Mouse (Mus musculus) left cerebral cortex, postnatal 4 days (tissue): Measurements from ENCODE around the gene Ifi27. TPM values are rescaled to one million over a fixed set of nuclear protein-coding genes. Genes with fewer than 3 reads are reported as not detected.
"Not testable (repeated sequence)": the region's sequence is repeated elsewhere in the genome, so short reads cannot be mapped to it uniquely, and the experiment has no call there.

Experiments
- DNase-seq: peaks from one replicate; pipeline ENCODE4 v3.0.0-alpha.2; 2022
- intact Hi-C: fragments of 180-260 bp; cut with DNase I; formaldehyde crosslinking; loops from one replicate; pipeline ENCODE4 v1.15.1; 2025
- total RNA-seq, 2 experiments: library from RNA; stranded (reverse); gene quantifications; 2 replicates each; pipeline ENCODE4 v1.2.3; 2021

Ifi27 gene
- 10 to 100 TPM; 19.2 to 23.7 TPM for total RNA-seq

- no peak for DNase-seq
- intact Hi-C loops: no loop called here
Observed at GRCm38 (mm10) chr12:103433986-103434731, at the start of gene Ifi27. Gene Ifi27, plus strand, starts transcription at chr12:103434211.

GRCm38 (mm10) chr12:103388505-103389347 lies 45.3 kb upstream of the Ifi27 start, which contains the start of gene Otub2:
Gene Otub2, plus strand, starts transcription at chr12:103388682.
- intact Hi-C loops: no loop called here
- peak; percentile 97 for DNase-seq

- no peak for DNase-seq
- intact Hi-C loops: no loop called here
Observed at GRCm38 (mm10) chr12:103389348-103389727, 44.7 kb upstream of the Ifi27 start.

- DNase-seq: no peak
- intact Hi-C loops: no loop called here
Observed at GRCm38 (mm10) chr12:103389982-103390381, 44.0 kb upstream of the Ifi27 start.

GRCm38 (mm10) chr12:103391098-103391497 lies 42.9 kb upstream of the Ifi27 start:
- no peak for DNase-seq
- intact Hi-C loops: no loop called here

- intact Hi-C loops: no loop called here
- no peak for DNase-seq
Observed at GRCm38 (mm10) chr12:103393528-103393927, 40.5 kb upstream of the Ifi27 start.

- intact Hi-C loops: no loop called here
- DNase-seq: no peak
Observed at GRCm38 (mm10) chr12:103395486-103396275, 38.3 kb upstream of the Ifi27 start.

GRCm38 (mm10) chr12:103396751-103397150 lies 37.3 kb upstream of the Ifi27 start:
- intact Hi-C loops: no loop called here
- DNase-seq: no peak

GRCm38 (mm10) chr12:103404131-103404530 lies 29.9 kb upstream of the Ifi27 start:
- DNase-seq: no peak
- intact Hi-C loops: no loop called here

GRCm38 (mm10) chr12:103407720-103408119 lies 26.3 kb upstream of the Ifi27 start, which contains the start of gene 9330161L09Rik:
Gene 9330161L09Rik, minus strand, starts transcription at chr12:103407820.
- intact Hi-C loops: no loop called here
- no peak for DNase-seq

GRCm38 (mm10) chr12:103408144-103408543 lies 25.9 kb upstream of the Ifi27 start:
- no peak for DNase-seq
- intact Hi-C loops: no loop called here

- intact Hi-C loops: loop anchor here (5.0 kb wide), 1 partner anchor 217 kb away; no protein-coding TSS in a partner anchor
- no peak for DNase-seq
Observed at GRCm38 (mm10) chr12:103425016-103425728, 8.8 kb upstream of the Ifi27 start.

- peak; percentile 98 for DNase-seq
- intact Hi-C loops: loop anchor here (2.0 to 5.0 kb wide), 2 partner anchors 67 to 216 kb away; no protein-coding TSS in a partner anchor
Observed at GRCm38 (mm10) chr12:103425729-103426470, 8.1 kb upstream of the Ifi27 start, which contains the start of gene Ddx24. Gene Ddx24, minus strand, starts transcription at chr12:103425830.

GRCm38 (mm10) chr12:103426710-103427109 lies 7.3 kb upstream of the Ifi27 start:
- no peak for DNase-seq
- intact Hi-C loops: loop anchor here (2.0 to 5.0 kb wide), 2 partner anchors 66 to 216 kb away; no protein-coding TSS in a partner anchor

- intact Hi-C loops: no loop called here
- no peak for DNase-seq
Observed at GRCm38 (mm10) chr12:103433430-103433829, 581 bp upstream of the Ifi27 start.

- no peak for DNase-seq
Observed at GRCm38 (mm10) chr12:103434861-103435260, 850 bp downstream of the Ifi27 start.

GRCm38 (mm10) chr12:103437601-103438000 lies 3.6 kb downstream of the Ifi27 start:
- DNase-seq: no peak
- intact Hi-C loops: no loop called here

More at GRCm38 (mm10) chr12:103434861-103435260, 850 bp downstream of the Ifi27 start:
- intact Hi-C loops: no loop called here

GRCm38 (mm10) chr12:103443524-103443923 lies 9.5 kb downstream of the Ifi27 start, which contains the start of gene Ifi27l2a:
Gene Ifi27l2a, minus strand, starts transcription at chr12:103443680.
- intact Hi-C loops: no loop called here
- DNase-seq: no peak

GRCm38 (mm10) chr12:103444261-103444660 lies 10.2 kb downstream of the Ifi27 start:
- intact Hi-C loops, DNase-seq: not testable (repeated sequence)
